Comparison of ENCODE assay signal across 7 mouse cellular contexts in the genomic region with DNA sequence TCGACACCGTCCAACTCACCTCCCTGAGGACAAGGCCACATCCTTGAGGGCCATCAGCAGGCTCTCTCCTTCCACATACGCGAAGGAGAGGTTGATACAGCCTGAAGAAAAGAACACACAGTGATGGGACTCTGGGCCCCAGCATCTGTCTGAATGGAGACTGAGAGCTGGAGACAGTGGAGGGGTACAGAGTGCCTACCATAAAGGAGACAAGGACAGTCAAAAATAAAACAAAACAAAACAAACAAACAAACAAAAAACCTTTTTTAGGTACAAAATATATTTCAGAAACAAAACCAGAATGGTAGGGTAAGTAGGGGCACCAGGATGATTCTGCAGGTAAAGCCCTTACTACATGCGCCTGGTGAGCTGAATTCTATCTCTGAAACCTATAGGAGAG. TPM values are rescaled to one million over a fixed set of nuclear protein-coding genes. Genes with fewer than 3 reads are reported as not detected.
DNase-seq lines count a peak whose midpoint lies in the region; ATAC-seq and TF ChIP-seq lines count a peak whose summit lies in the region.

A gene (minus strand): TSS at position 101 of the 400 bp plus-strand sequence.

- no peaks in the 10 kb centered on the region for H3K9me3 ChIP-seq in ES-Bruce4 (replicated peaks; ENCODE audit: control insufficient read depth, insufficient read depth, low read length, poor library complexity, severe bottlenecking)
- no peaks in the 10 kb centered on the region for H3K9me3 ChIP-seq in MEL (replicated peaks; ENCODE audit: insufficient read depth, low read length)

- H3K9ac ChIP-seq in ES-Bruce4 (ENCODE audit: low read depth, poor library complexity, severe bottlenecking) (no peak within 1 kb of the TSS), MEL (ENCODE audit: control insufficient read depth, low read depth, low read length, poor library complexity, severe bottlenecking) (no peak within 1 kb of the TSS)

- no peak within 1 kb of the TSS for H3K27ac ChIP-seq in ES-Bruce4 (ENCODE audit: insufficient read depth, low read length)
- no peak within 1 kb of the TSS for H3K27ac ChIP-seq in MEL (ENCODE audit: control insufficient read depth, low read depth, low read length)

- H3K4me1 ChIP-seq in ES-Bruce4 (ENCODE audit: control insufficient read depth, insufficient read depth, low read length) = no peaks in the 10 kb centered on the region
- no peaks in the 10 kb centered on the region for H3K4me1 ChIP-seq in MEL (ENCODE audit: control insufficient read depth in 1 of 2, insufficient read depth in 2 of 2, low read length in 2 of 2)

- intact Hi-C loops in left cerebral cortex, postnatal 36 days (cut with DNase I) = no loop called here
- intact Hi-C loops in gastrocnemius, postnatal 36 days (cut with DNase I) = loop anchor here (10.0 kb wide), 1 partner anchor 282 kb away; no protein-coding TSS in a partner anchor

- no peak within 1 kb of the TSS for H3K4me3 ChIP-seq in ES-Bruce4 (ENCODE audit: low read depth, low read length)
- no peak within 1 kb of the TSS for H3K4me3 ChIP-seq in MEL (ENCODE audit: control insufficient read depth in 1 of 2, insufficient read depth in 1 of 2, low read depth in 2 of 2, low read length in 2 of 2)

- no peak for TF ChIP-seq EP300 in ES-Bruce4 (IDR thresholded peaks at IDR 0.05; ENCODE audit: insufficient read depth, low read depth, low read length)
- TF ChIP-seq EP300 in MEL (IDR thresholded peaks at IDR 0.05; ENCODE audit: low read depth in 1 of 2, low read length in 2 of 2) = no peak

- TF ChIP-seq CTCF in ES-Bruce4 (IDR thresholded peaks at IDR 0.05; ENCODE audit: low read depth, low read length) (no peak), MEL (IDR thresholded peaks at IDR 0.05 in 2 of 3, conservative IDR thresholded peaks at IDR 0.05 in 1 of 3; ENCODE audit: control insufficient read depth in 1 of 3, insufficient read depth in 1 of 3, low read depth in 2 of 3, low read length in 3 of 3, poor library complexity in 1 of 3, severe bottlenecking in 1 of 3) (no peak)

- no peak for TF ChIP-seq POLR2A in ES-Bruce4 (IDR thresholded peaks at IDR 0.05; ENCODE audit: insufficient read depth, low read length)
- TF ChIP-seq POLR2A in MEL (IDR thresholded peaks at IDR 0.05; ENCODE audit: control insufficient read depth in 1 of 2, insufficient read depth in 1 of 2, low read depth in 1 of 2, low read length in 2 of 2, poor library complexity in 1 of 2) = no peak

- no peak for ATAC-seq in granulocyte monocyte progenitor cell, adult 5-6 weeks (replicated peaks; ENCODE audit: poor library complexity, severe bottlenecking)

- no peak for DNase-seq in MEL (ENCODE audit: low read depth, low spot score)
- no peak for DNase-seq in left cerebral cortex, postnatal 36 days (ENCODE audit: low spot score in 2 of 2)
- DNase-seq in embryo, embryonic 11 days = no peak
- no peak for DNase-seq in spleen, adult 18-20 months
- DNase-seq in gastrocnemius, postnatal 36 days = no peak

- H3K36me3 ChIP-seq in ES-Bruce4 (ENCODE audit: control insufficient read depth, insufficient read depth, low read length, poor library complexity, severe bottlenecking) (no peaks in the 10 kb centered on the region), MEL (ENCODE audit: control insufficient read depth in 1 of 2, insufficient read depth in 2 of 2, low read length in 2 of 2) (peaks cover 0 to 6% of the 10 kb centered on the region in 2 experiments; a peak in 2 of 4 replicates)

- no peaks in the 10 kb centered on the region for H3K27me3 ChIP-seq in ES-Bruce4 (ENCODE audit: control insufficient read depth, insufficient read depth, low read length, poor library complexity, severe bottlenecking)
- no peaks in the 10 kb centered on the region for H3K27me3 ChIP-seq in MEL (ENCODE audit: control insufficient read depth in 1 of 2, insufficient read depth in 2 of 2, low read length in 2 of 2)

- no peak for TF ChIP-seq RAD21 in MEL (IDR thresholded peaks at IDR 0.05; ENCODE audit: low read depth, low read length)

- H3K79me2 ChIP-seq in MEL (ENCODE audit: control insufficient read depth, insufficient read depth, low read length, poor library complexity) = no peaks in the 10 kb centered on the region

TF ChIP-seq in MEL, 35 proteins besides CTCF, POLR2A, EP300 and RAD21:
- TF ChIP-seq GABPA (IDR thresholded peaks at IDR 0.05; ENCODE audit: low read depth, low read length) (no peak), MAFK (IDR thresholded peaks at IDR 0.05; ENCODE audit: borderline replicate concordance, low read depth, low read length) (no peak), TAL1 (IDR thresholded peaks at IDR 0.05; ENCODE audit: low read length) (no peak), CHD2 (IDR thresholded peaks at IDR 0.05; ENCODE audit: low read length) (no peak), USF1 (IDR thresholded peaks at IDR 0.05; ENCODE audit: low read depth, low read length) (no peak), MYC (IDR thresholded peaks at IDR 0.05; ENCODE audit: low read depth, low read length) (no peak)
TF ChIP-seq in MEL: peak in this region for 0.

RNA-seq across cellular contexts. Expression of the gene that starts here (rescaled TPM):
- polyA plus RNA-seq in ES-Bruce4 (2011; ENCODE audit: insufficient read depth, insufficient read length, low read depth, missing spikeins) (43.0 and 52.2 TPM in 2 replicates), MEL (2012; ENCODE audit: insufficient read depth in 1 of 2, insufficient read length in 2 of 2, low read depth in 1 of 2, low replicate concordance in 2 of 2, missing spikeins in 1 of 2) (10 to 100 TPM in 1 of 2 experiments, not detected in 1; 20.4 TPM)
- 27.6 and 32.3 TPM in 2 replicates for total RNA-seq in MEL (2012; rRNA removed)
- total RNA-seq in granulocyte monocyte progenitor cell, adult 5-6 weeks (2014; fragmentation: Nextera tagmentation) = 11.6 and 29.4 TPM in 2 replicates
- 27.0 and 32.3 TPM in 2 replicates for total RNA-seq in granulocyte monocyte progenitor cell, adult 5-6 weeks (2017)
- total RNA-seq in left cerebral cortex, postnatal 36 days (2021) = 10 to 100 TPM; 19.2 to 22.8 TPM
- total RNA-seq in gastrocnemius, postnatal 36 days (2021) = 1 to 10 TPM; 4.2 to 4.4 TPM
